Mouse (Mus musculus): ENCODE data around the gene Rap1gap2.

DNA sequence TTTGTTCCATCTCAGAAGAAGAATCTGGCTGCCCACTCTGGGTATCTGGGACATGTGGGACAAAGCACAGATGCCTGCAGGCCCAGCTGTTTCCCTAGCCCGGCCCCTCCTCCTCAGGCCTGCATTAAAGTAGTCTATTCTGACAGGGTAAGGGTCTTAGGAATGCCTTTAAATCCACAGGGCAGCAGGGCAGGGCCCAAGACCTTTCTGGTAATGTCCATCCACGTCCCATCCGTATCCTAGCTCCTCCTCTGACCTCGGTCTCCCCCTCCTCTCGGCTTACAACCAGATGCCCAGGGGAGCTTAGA lies 201.3 kb downstream of the Rap1gap2 start:
- TF ChIP-seq CTCF (IDR thresholded peaks at IDR 0.05; ENCODE audit: borderline replicate concordance, insufficient read depth, low read depth, low read length), result no peak
- TF ChIP-seq POLR2A (IDR thresholded peaks at IDR 0.05; ENCODE audit: borderline replicate concordance, insufficient read depth, low read length), result no peak

Measured in cerebellum, adult 2 months (tissue).